Mouse (Mus musculus) midbrain, postnatal 0 days (tissue): ENCODE data around the gene Hes2. TPM values are rescaled to one million over a fixed set of nuclear protein-coding genes. Genes with fewer than 3 reads are reported as not detected.

Source experiments
- ATAC-seq: fragments of 200-750 bp; cut with Nextera tagmentation; 2 replicates; pipeline ENCODE4 v1.8.0; 2017; ENCODE audit warnings: moderate number of reproducible peaks, mild to moderate bottlenecking, moderate TSS enrichment, moderate library complexity; ENCODE audit not compliant: low FRiP score
- DNase-seq: peaks from one replicate; pipeline ENCODE4 v3.0.0-alpha.2; 2015; ENCODE audit warnings: low spot score
- H3K27ac ChIP-seq: fragments of 300-500 bp; sonication (generic); 2 replicates; pipeline ENCODE4 v1.5.1; 2014; ENCODE audit warnings: low read depth, mild to moderate bottlenecking, low read length, mixed read lengths
- H3K27me3 ChIP-seq: fragments of 300-500 bp; sonication (generic); 2 replicates; pipeline ENCODE4 v1.6.1; 2014; ENCODE audit warnings: low read length, control low read depth, mixed read lengths; ENCODE audit not compliant: insufficient read depth
- H3K36me3 ChIP-seq: fragments of 300-500 bp; sonication (generic); 2 replicates; pipeline ENCODE4 v1.6.1; 2014; ENCODE audit warnings: low read length, control low read depth, mixed read lengths; ENCODE audit not compliant: insufficient read depth
- H3K4me1 ChIP-seq: fragments of 300-500 bp; sonication (generic); 2 replicates; pipeline ENCODE4 v1.6.1; 2014; ENCODE audit warnings: mild to moderate bottlenecking, control low read depth, antibody characterized with exemption, low read length, mixed read lengths; ENCODE audit not compliant: insufficient read depth
- H3K4me2 ChIP-seq: fragments of 300-500 bp; sonication (generic); 2 replicates; pipeline ENCODE4 v1.6.1; 2014; ENCODE audit warnings: low read depth, mild to moderate bottlenecking, low read length, mixed read lengths; ENCODE audit not compliant: poor library complexity, severe bottlenecking
- H3K4me3 ChIP-seq: fragments of 300-500 bp; sonication (generic); 2 replicates; pipeline ENCODE4 v1.5.1; 2014; ENCODE audit warnings: low read depth, mild to moderate bottlenecking, low read length, moderate library complexity
- H3K9ac ChIP-seq: fragments of 300-500 bp; sonication (generic); replicated peaks from 2 replicates; pipeline ENCODE4 v1.6.1; 2014; ENCODE audit warnings: mild to moderate bottlenecking, low read length, moderate library complexity, mixed read lengths; ENCODE audit not compliant: poor library complexity, severe bottlenecking
- H3K9me3 ChIP-seq: fragments of 300-500 bp; sonication (generic); 2 replicates; pipeline ENCODE4 v1.6.1; 2016; ENCODE audit warnings: low read length, control low read depth
- CTCF ChIP-seq: IDR thresholded peaks from 2 replicates; pipeline ENCODE4 v1.5.1; 2016; ENCODE audit warnings: antibody characterized with exemption, mild to moderate bottlenecking
- WGBS: fragments of 180-500 bp; shearing (Covaris S2); extraction: QIAGEN DNeasy Blood & Tissue Kit; methylation state at CpG from one replicate; pipeline ENCODE4 v1.1.7; 2014; 5-methylcytosine and 5-hydroxymethylcytosine counted together
- polyA plus RNA-seq: library from polyadenylated mRNA; unstranded; fragments of >200 nt; fragmentation: Nextera tagmentation; extraction: Ambion mirVana; gene quantifications from 2 replicates; pipeline ENCODE4 v1.2.1, GENCODE M21; 2015
- total RNA-seq: library from RNA; depleted of rRNA; stranded (reverse); fragments of >200 nt; gene quantifications from 2 replicates; pipeline ENCODE4 v1.2.3, GENCODE M21; 2014

Gene Hes2
- total and polyA plus RNA-seq, 2 experiments from 2014 or later, result not detected

- TF ChIP-seq CTCF, result no peak
- no peak for DNase-seq
- Histone ChIP-seq H3K9me3 (no peaks in the 10 kb centered on the region), H3K9ac (no peak overlapping the region), H3K36me3 (no peaks in the 10 kb centered on the region), H3K4me1 (peaks cover 10% of the 10 kb centered on the region; the same call in 1 of the 2 replicates), H3K27me3 (no peaks in the 10 kb centered on the region), H3K27ac (no peak overlapping the region), H3K4me3 (no peak overlapping the region), H3K4me2 (no peak overlapping the region)
- 86% methylated on average over 5 of the region's 5 CpGs for WGBS
- no peak for ATAC-seq
Measured at GRCm38 (mm10) chr4:152197545-152197944, 38.9 kb downstream of the Hes2 start.

- H3K36me3 ChIP-seq, result no peaks in the 10 kb centered on the region
- H3K4me3 ChIP-seq, result no peak overlapping the region
- peaks cover 16% of the 10 kb centered on the region; the same call in 1 of the 2 replicates for H3K4me1 ChIP-seq
- ATAC-seq (no peak), DNase-seq (no peak)
- no peak for TF ChIP-seq CTCF
- no peak overlapping the region for H3K9ac ChIP-seq
- H3K4me2 ChIP-seq, result no peak overlapping the region
- H3K27ac ChIP-seq, result no peak overlapping the region
- 82% methylated on average over 1 of the region's 1 CpGs for WGBS
- no peaks in the 10 kb centered on the region for H3K9me3 ChIP-seq
- no peaks in the 10 kb centered on the region for H3K27me3 ChIP-seq
Measured at GRCm38 (mm10) chr4:152199617-152200016, 41.0 kb downstream of the Hes2 start.

- no peaks in the 10 kb centered on the region for H3K36me3 ChIP-seq
- H3K27ac ChIP-seq, result no peak overlapping the region; the same call in 1 of the 2 replicates
- TF ChIP-seq CTCF, result no peak
- peaks cover 16% of the 10 kb centered on the region; the same call in 1 of the 2 replicates for H3K4me1 ChIP-seq
- H3K9ac ChIP-seq, result no peak overlapping the region
- no peaks in the 10 kb centered on the region for H3K9me3 ChIP-seq
- no peak overlapping the region for H3K4me2 ChIP-seq
- ATAC-seq, result no peak
- DNase-seq, result no peak
- no peaks in the 10 kb centered on the region for H3K27me3 ChIP-seq
- 71% methylated on average over 6 of the region's 6 CpGs for WGBS
- H3K4me3 ChIP-seq, result no peak overlapping the region
Measured at GRCm38 (mm10) chr4:152201492-152201891, 42.8 kb downstream of the Hes2 start.

GRCm38 (mm10) chr4:152202418-152202817, 43.8 kb downstream of the Hes2 start:
- no peaks in the 10 kb centered on the region for H3K9me3 ChIP-seq
- TF ChIP-seq CTCF, result no peak
- no peak overlapping the region for H3K27ac ChIP-seq
- ATAC-seq (no peak), DNase-seq (no peak)
- H3K9ac ChIP-seq, result no peak overlapping the region
- H3K4me2 ChIP-seq, result no peak overlapping the region
- H3K36me3 ChIP-seq, result no peaks in the 10 kb centered on the region; the same call in 1 of the 2 replicates
- no peak overlapping the region for H3K4me3 ChIP-seq
- peaks cover 16% of the 10 kb centered on the region; the same call in 1 of the 2 replicates for H3K4me1 ChIP-seq
- H3K27me3 ChIP-seq, result no peaks in the 10 kb centered on the region
- 83% methylated on average over 1 of the region's 1 CpGs for WGBS

- no peak for ATAC-seq
Measured at GRCm38 (mm10) chr4:152202905-152203304, 44.2 kb downstream of the Hes2 start.

GRCm38 (mm10) chr4:152204663-152205062, 46.0 kb downstream of the Hes2 start:
- WGBS, result 91% methylated on average over 6 of the region's 6 CpGs

More at GRCm38 (mm10) chr4:152202905-152203304, 44.2 kb downstream of the Hes2 start:
- H3K4me2 ChIP-seq, result no peak overlapping the region
- H3K27me3 ChIP-seq, result no peaks in the 10 kb centered on the region
- H3K9me3 ChIP-seq, result no peaks in the 10 kb centered on the region
- H3K4me1 ChIP-seq, result peaks cover 16% of the 10 kb centered on the region; the same call in 1 of the 2 replicates
- no peak overlapping the region for H3K4me3 ChIP-seq
- no peak overlapping the region for H3K9ac ChIP-seq
- TF ChIP-seq CTCF, result no peak
- H3K27ac ChIP-seq, result no peak overlapping the region
- no peaks in the 10 kb centered on the region; the same call in 1 of the 2 replicates for H3K36me3 ChIP-seq
- WGBS, result 63% methylated on average over 3 of the region's 3 CpGs
- DNase-seq, result no peak

More at GRCm38 (mm10) chr4:152204663-152205062, 46.0 kb downstream of the Hes2 start:
- Histone ChIP-seq H3K4me1 (peaks cover 16% of the 10 kb centered on the region; the same call in 1 of the 2 replicates), H3K9ac (no peak overlapping the region), H3K9me3 (no peaks in the 10 kb centered on the region), H3K27me3 (no peaks in the 10 kb centered on the region), H3K4me3 (no peak overlapping the region), H3K36me3 (no peaks in the 10 kb centered on the region; the same call in 1 of the 2 replicates), H3K27ac (no peak overlapping the region), H3K4me2 (no peak overlapping the region)
- no peak for DNase-seq
- ATAC-seq, result no peak
- TF ChIP-seq CTCF, result no peak
